Mouse (Mus musculus): ENCODE results near the gene Scgb1a1. TPM values are rescaled to one million over a fixed set of nuclear protein-coding genes. Genes with fewer than 3 reads are reported as not detected.

The Scgb1a1 gene
- polyA plus RNA-seq, 1 experiment = not detected

- DNase-seq = no peak
- 87% methylated on average over 6 of the region's 6 CpGs for WGBS
- TF ChIP-seq CTCF (IDR thresholded peaks at IDR 0.05; ENCODE audit: borderline replicate concordance, insufficient read depth, low read depth, low read length) = no peak
- TF ChIP-seq POLR2A (IDR thresholded peaks at IDR 0.05; ENCODE audit: borderline replicate concordance, insufficient read depth, low read length) = no peak
- Histone ChIP-seq H3K27me3 (ENCODE audit: control insufficient read depth, insufficient read depth, low read length) (no peaks in the 10 kb centered on the region), H3K4me3 (replicated peaks; ENCODE audit: insufficient read depth, low read depth, low read length) (no peak overlapping the region), H3K27ac (ENCODE audit: insufficient read depth, low read length) (no peak overlapping the region), H3K4me1 (ENCODE audit: control insufficient read depth, insufficient read depth, low read length) (no peaks in the 10 kb centered on the region)
Observed at GRCm38 (mm10) chr19:9040649-9041048, 47.1 kb downstream of the Scgb1a1 start.

DNA sequence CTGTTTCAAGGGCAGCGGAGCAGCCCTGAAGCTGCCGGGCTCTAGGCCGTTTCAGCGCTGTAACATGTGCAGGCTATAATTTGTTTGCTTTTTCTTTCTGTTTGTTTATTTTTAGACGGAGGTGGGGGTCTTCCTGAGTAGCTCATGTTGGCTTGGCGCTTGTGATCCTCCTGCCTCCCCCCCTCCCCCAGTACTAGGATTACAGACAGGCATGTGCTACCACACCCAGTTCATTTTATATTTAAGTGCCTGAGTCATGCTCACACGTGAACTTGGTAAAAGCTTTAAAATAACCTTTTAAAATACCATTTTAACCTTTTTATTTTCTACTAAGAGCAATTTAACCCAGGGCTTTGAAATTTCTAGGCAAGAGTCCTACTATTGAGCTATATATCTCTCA lies 47.8 kb downstream of the Scgb1a1 start:
- TF ChIP-seq POLR2A (IDR thresholded peaks at IDR 0.05; ENCODE audit: borderline replicate concordance, insufficient read depth, low read length) = no peak
- no peak for TF ChIP-seq CTCF (IDR thresholded peaks at IDR 0.05; ENCODE audit: borderline replicate concordance, insufficient read depth, low read depth, low read length)
- WGBS = 73% methylated on average over 7 of the region's 7 CpGs
- no peak for DNase-seq
- H3K4me3 ChIP-seq (replicated peaks; ENCODE audit: insufficient read depth, low read depth, low read length) = no peak overlapping the region
- no peak overlapping the region for H3K27ac ChIP-seq (ENCODE audit: insufficient read depth, low read length)
- H3K4me1 ChIP-seq (ENCODE audit: control insufficient read depth, insufficient read depth, low read length) = no peaks in the 10 kb centered on the region
- no peaks in the 10 kb centered on the region for H3K27me3 ChIP-seq (ENCODE audit: control insufficient read depth, insufficient read depth, low read length)

DNA sequence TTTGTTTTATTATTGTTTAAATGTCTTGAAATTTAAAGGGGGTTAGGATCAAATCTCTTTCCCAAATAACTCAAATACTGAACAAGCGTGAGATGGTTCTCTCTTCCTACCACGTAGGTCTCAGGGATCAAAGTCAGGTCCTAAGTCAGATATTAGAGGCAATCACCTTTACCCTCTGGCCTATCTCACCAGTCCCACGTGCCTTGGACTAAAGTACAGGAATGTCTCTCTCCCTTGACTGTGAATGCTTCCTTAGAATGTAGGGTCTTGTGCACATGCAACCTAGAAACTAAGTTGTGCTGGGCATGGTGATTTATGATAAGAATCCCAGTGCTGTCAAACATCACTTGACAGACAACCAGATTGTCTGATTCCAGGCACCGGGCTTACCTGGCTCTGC lies 48.5 kb downstream of the Scgb1a1 start:
- WGBS = 84% methylated on average over 4 of the region's 4 CpGs
- no peaks in the 10 kb centered on the region for H3K27me3 ChIP-seq (ENCODE audit: control insufficient read depth, insufficient read depth, low read length)
- H3K27ac ChIP-seq (ENCODE audit: insufficient read depth, low read length) = no peak overlapping the region
- TF ChIP-seq CTCF (IDR thresholded peaks at IDR 0.05; ENCODE audit: borderline replicate concordance, insufficient read depth, low read depth, low read length) (no peak), POLR2A (IDR thresholded peaks at IDR 0.05; ENCODE audit: borderline replicate concordance, insufficient read depth, low read length) (no peak)
- H3K4me3 ChIP-seq (replicated peaks; ENCODE audit: insufficient read depth, low read depth, low read length) = no peak overlapping the region
- H3K4me1 ChIP-seq (ENCODE audit: control insufficient read depth, insufficient read depth, low read length) = no peaks in the 10 kb centered on the region
- DNase-seq = no peak

DNA sequence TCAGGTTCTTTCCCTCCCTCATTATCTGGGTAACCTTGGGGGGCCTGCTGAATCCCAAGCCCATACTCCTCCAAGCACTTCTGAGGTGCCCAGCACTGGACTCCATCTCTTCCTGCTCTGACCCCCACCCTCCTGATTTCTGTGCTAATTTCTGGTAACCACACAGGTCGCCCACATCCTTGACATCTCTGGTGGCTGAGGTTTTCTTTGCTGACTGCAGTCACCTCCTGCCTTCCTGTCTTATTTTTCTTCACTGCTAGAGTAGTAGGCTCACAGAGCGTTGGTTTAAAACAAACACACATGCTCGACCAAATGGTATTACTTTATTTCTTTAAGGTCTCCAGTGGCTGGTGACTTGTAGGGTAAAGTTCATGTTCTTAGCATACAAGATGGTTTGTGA lies 49.6 kb downstream of the Scgb1a1 start:
- Histone ChIP-seq H3K27ac (ENCODE audit: insufficient read depth, low read length) (no peak overlapping the region), H3K4me1 (ENCODE audit: control insufficient read depth, insufficient read depth, low read length) (no peaks in the 10 kb centered on the region), H3K27me3 (ENCODE audit: control insufficient read depth, insufficient read depth, low read length) (no peaks in the 10 kb centered on the region), H3K4me3 (replicated peaks; ENCODE audit: insufficient read depth, low read depth, low read length) (no peak overlapping the region)
- no peak for TF ChIP-seq POLR2A (IDR thresholded peaks at IDR 0.05; ENCODE audit: borderline replicate concordance, insufficient read depth, low read length)
- no peak for DNase-seq
- WGBS = 79% methylated on average over 3 of the region's 3 CpGs

- Histone ChIP-seq H3K27ac (ENCODE audit: insufficient read depth, low read length) (no peak overlapping the region), H3K4me3 (replicated peaks; ENCODE audit: insufficient read depth, low read depth, low read length) (no peak overlapping the region), H3K27me3 (ENCODE audit: control insufficient read depth, insufficient read depth, low read length) (no peaks in the 10 kb centered on the region), H3K4me1 (ENCODE audit: control insufficient read depth, insufficient read depth, low read length) (peaks cover 3% of the 10 kb centered on the region)
- DNase-seq = no peak
- no peak for TF ChIP-seq CTCF (IDR thresholded peaks at IDR 0.05; ENCODE audit: borderline replicate concordance, insufficient read depth, low read depth, low read length)
- TF ChIP-seq POLR2A (IDR thresholded peaks at IDR 0.05; ENCODE audit: borderline replicate concordance, insufficient read depth, low read length) = no peak
- 65% methylated on average over 3 of the region's 3 CpGs for WGBS
Observed at GRCm38 (mm10) chr19:9035101-9035500, 52.7 kb downstream of the Scgb1a1 start.

DNA sequence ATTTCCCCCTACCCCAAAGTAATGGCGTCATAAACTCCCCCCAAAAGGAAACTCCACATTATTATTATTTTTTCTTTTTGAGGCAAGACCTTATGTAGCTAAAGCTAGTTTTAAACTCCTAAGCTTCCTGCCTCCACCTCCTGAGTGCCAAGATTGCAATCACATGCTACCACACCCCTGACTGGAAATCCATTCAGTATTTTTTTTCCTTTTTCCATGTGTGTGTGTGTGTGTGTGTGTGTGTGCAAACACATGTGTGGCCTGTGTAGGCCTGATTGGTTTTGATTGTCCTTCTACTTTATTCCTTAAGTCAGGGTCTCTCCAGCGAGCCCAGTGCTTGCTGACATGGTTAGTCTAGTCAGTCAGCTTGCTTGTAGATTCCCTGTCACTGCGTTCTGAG lies 53.3 kb downstream of the Scgb1a1 start:
- peaks cover 7% of the 10 kb centered on the region for H3K4me1 ChIP-seq (ENCODE audit: control insufficient read depth, insufficient read depth, low read length)
- H3K27ac ChIP-seq (ENCODE audit: insufficient read depth, low read length) = no peak overlapping the region
- WGBS = 92% methylated on average over 3 of the region's 3 CpGs
- no peak overlapping the region for H3K4me3 ChIP-seq (replicated peaks; ENCODE audit: insufficient read depth, low read depth, low read length)
- no peak for DNase-seq
- TF ChIP-seq POLR2A (IDR thresholded peaks at IDR 0.05; ENCODE audit: borderline replicate concordance, insufficient read depth, low read length) = no peak
- TF ChIP-seq CTCF (IDR thresholded peaks at IDR 0.05; ENCODE audit: borderline replicate concordance, insufficient read depth, low read depth, low read length) = no peak
- H3K27me3 ChIP-seq (ENCODE audit: control insufficient read depth, insufficient read depth, low read length) = no peaks in the 10 kb centered on the region

Other genes starting within 250 kb of the Scgb1a1 start
- gene Gng3, start 248.8 kb downstream of the Scgb1a1 start, polyA plus RNA-seq (2012; rRNA removed) = 218 and 236 TPM in 2 replicates
- gene Lrrn4cl, start 237.2 kb downstream of the Scgb1a1 start, polyA plus RNA-seq (2012; rRNA removed) = 0.78 and 0.85 TPM in 2 replicates
- gene Ubxn1, start 216.5 kb downstream of the Scgb1a1 start, polyA plus RNA-seq (2012; rRNA removed) = 117 and 134 TPM in 2 replicates
- 69.3 and 76.7 TPM in 2 replicates for gene Uqcc3, start 207.0 kb downstream of the Scgb1a1 start, polyA plus RNA-seq (2012; rRNA removed)
- 3.8 and 5.1 TPM in 2 replicates for gene Lbhd1, start 204.2 kb downstream of the Scgb1a1 start, polyA plus RNA-seq (2012; rRNA removed)
- not detected in 2 replicates for gene Gm49403, start 204.0 kb downstream of the Scgb1a1 start, polyA plus RNA-seq (2012; rRNA removed)
- 43.7 and 45.9 TPM in 2 replicates for gene 1810009A15Rik, start 199.1 kb downstream of the Scgb1a1 start, polyA plus RNA-seq (2012; rRNA removed)
- not detected in 2 replicates for gene Gm49416, start 199.0 kb downstream of the Scgb1a1 start, polyA plus RNA-seq (2012; rRNA removed)
- 17.7 and 18.0 TPM in 2 replicates for gene Ints5, start 195.0 kb downstream of the Scgb1a1 start, polyA plus RNA-seq (2012; rRNA removed)
- 105 and 116 TPM in 2 replicates for gene Ganab, start 189.9 kb downstream of the Scgb1a1 start, polyA plus RNA-seq (2012; rRNA removed)
- gene B3gat3, start 167.6 kb downstream of the Scgb1a1 start, polyA plus RNA-seq (2012; rRNA removed) = 224 and 238 TPM in 2 replicates
- gene Rom1, start 158.6 kb downstream of the Scgb1a1 start, polyA plus RNA-seq (2012; rRNA removed) = 24.1 and 24.2 TPM in 2 replicates
- 40.2 and 45.0 TPM in 2 replicates for gene Eml3, start 158.4 kb downstream of the Scgb1a1 start, polyA plus RNA-seq (2012; rRNA removed)
- gene Mta2, start 146.1 kb downstream of the Scgb1a1 start, polyA plus RNA-seq (2012; rRNA removed) = 30.9 and 33.9 TPM in 2 replicates
- gene Tut1, start 134.1 kb downstream of the Scgb1a1 start, polyA plus RNA-seq (2012; rRNA removed) = 20.5 and 20.8 TPM in 2 replicates
- 263 and 281 TPM in 2 replicates for gene Eef1g, start 120.9 kb downstream of the Scgb1a1 start, polyA plus RNA-seq (2012; rRNA removed)
- gene Ahnak, start 98.7 kb downstream of the Scgb1a1 start, polyA plus RNA-seq (2012; rRNA removed) = 5.3 and 5.8 TPM in 2 replicates
- gene Asrgl1, start 47.7 kb upstream of the Scgb1a1 start, polyA plus RNA-seq (2012; rRNA removed) = 88.4 TPM in 2 replicates